Mouse (Mus musculus) limb, embryonic 13.5 days (tissue): ENCODE data around the gene Pde10a. TPM values are rescaled to one million over a fixed set of nuclear protein-coding genes. Genes with fewer than 3 reads are reported as not detected.

Experiments used
- ATAC-seq: fragments of 200-750 bp; cut with Nextera tagmentation; 2 replicates; pipeline ENCODE4 v1.8.0; 2017; ENCODE audit warnings: low read depth, moderate number of reproducible peaks, moderate TSS enrichment; ENCODE audit not compliant: low FRiP score
- H3K27ac ChIP-seq: fragments of 300-500 bp; sonication (generic); 2 replicates; pipeline ENCODE4 v1.5.1; 2015; ENCODE audit warnings: inconsistent platforms, mild to moderate bottlenecking, moderate library complexity
- H3K27me3 ChIP-seq: fragments of 300-500 bp; sonication (generic); 2 replicates; pipeline ENCODE4 v1.6.1; 2015; ENCODE audit warnings: mild to moderate bottlenecking, inconsistent platforms
- H3K36me3 ChIP-seq: fragments of 300-500 bp; sonication (generic); 2 replicates; pipeline ENCODE4 v1.6.1; 2015; ENCODE audit warnings: inconsistent platforms, mild to moderate bottlenecking, moderate library complexity
- H3K4me1 ChIP-seq: fragments of 300-500 bp; sonication (generic); 2 replicates; pipeline ENCODE4 v1.6.1; 2015; ENCODE audit warnings: inconsistent platforms
- H3K4me2 ChIP-seq: fragments of 300-500 bp; sonication (generic); replicated peaks from 2 replicates; pipeline ENCODE4 v1.6.1; 2015; ENCODE audit warnings: inconsistent platforms, mild to moderate bottlenecking, moderate library complexity
- H3K4me3 ChIP-seq: fragments of 300-500 bp; sonication (generic); 2 replicates; pipeline ENCODE4 v1.5.1; 2015; ENCODE audit warnings: moderate library complexity, mild to moderate bottlenecking, inconsistent platforms
- H3K9ac ChIP-seq: fragments of 300-500 bp; sonication (generic); 2 replicates; pipeline ENCODE4 v1.6.1; 2015; ENCODE audit warnings: mild to moderate bottlenecking, inconsistent platforms
- H3K9me3 ChIP-seq: fragments of 300-500 bp; sonication (generic); 2 replicates; pipeline ENCODE4 v1.6.1; 2016; ENCODE audit warnings: inconsistent platforms
- WGBS: fragments of 180-500 bp; shearing (Covaris S2); methylation state at CpG from one replicate; pipeline ENCODE4 v1.1.7; 2015; 5-methylcytosine and 5-hydroxymethylcytosine counted together
- polyA plus RNA-seq: library from polyadenylated mRNA; unstranded; fragments of >200 nt; fragmentation: Nextera tagmentation; extraction: Ambion mirVana; gene quantifications from 2 replicates; pipeline ENCODE4 v1.2.1, GENCODE M21; 2015

Gene Pde10a
- polyA plus RNA-seq, 1 experiment from 2014 or later = 2.4 TPM

- peaks cover 9% of the 10 kb centered on the region for H3K4me1 ChIP-seq
- no peak overlapping the region for H3K4me3 ChIP-seq
- no peak overlapping the region for H3K27ac ChIP-seq
- no peak overlapping the region for H3K4me2 ChIP-seq
- no peak for ATAC-seq
- 68% methylated on average over 2 of the region's 2 CpGs for WGBS
- no peaks in the 10 kb centered on the region for H3K27me3 ChIP-seq
- H3K36me3 ChIP-seq = peaks cover 8% of the 10 kb centered on the region
- H3K9ac ChIP-seq = no peak overlapping the region
- H3K9me3 ChIP-seq = no peaks in the 10 kb centered on the region
Observed at GRCm38 (mm10) chr17:8977271-8977670, 452.1 kb downstream of the Pde10a start.

- ATAC-seq = no peak
- 70% methylated on average over 2 of the region's 2 CpGs for WGBS
- peaks cover 11% of the 10 kb centered on the region for H3K4me1 ChIP-seq
- no peaks in the 10 kb centered on the region for H3K9me3 ChIP-seq
- H3K4me3 ChIP-seq = no peak overlapping the region
- H3K27me3 ChIP-seq = no peaks in the 10 kb centered on the region
- H3K36me3 ChIP-seq = peaks cover 8% of the 10 kb centered on the region
- H3K4me2 ChIP-seq = no peak overlapping the region
- H3K27ac ChIP-seq = no peak overlapping the region
- H3K9ac ChIP-seq = no peak overlapping the region
Observed at GRCm38 (mm10) chr17:8983576-8983975, 458.4 kb downstream of the Pde10a start.

- Histone ChIP-seq H3K4me2 (no peak overlapping the region), H3K27me3 (no peaks in the 10 kb centered on the region), H3K9ac (no peak overlapping the region), H3K4me1 (peaks cover 18% of the 10 kb centered on the region), H3K36me3 (peaks cover 8% of the 10 kb centered on the region), H3K27ac (no peak overlapping the region), H3K4me3 (no peak overlapping the region), H3K9me3 (no peaks in the 10 kb centered on the region)
- ATAC-seq = no peak
- WGBS = 77% methylated on average over 5 of the region's 5 CpGs
Observed at GRCm38 (mm10) chr17:8985714-8986113, 460.5 kb downstream of the Pde10a start.

- 82% methylated on average over 2 of the region's 2 CpGs for WGBS
- Histone ChIP-seq H3K9ac (no peak overlapping the region), H3K27ac (no peak overlapping the region), H3K4me2 (no peak overlapping the region), H3K36me3 (peaks cover 5% of the 10 kb centered on the region), H3K4me3 (no peak overlapping the region), H3K4me1 (peaks cover 18% of the 10 kb centered on the region), H3K27me3 (no peaks in the 10 kb centered on the region), H3K9me3 (no peaks in the 10 kb centered on the region)
- no peak for ATAC-seq
Observed at GRCm38 (mm10) chr17:8986551-8986950, 461.4 kb downstream of the Pde10a start.

- no peak overlapping the region for H3K27ac ChIP-seq
- no peak overlapping the region for H3K4me2 ChIP-seq
- WGBS = 74% methylated on average over 5 of the region's 5 CpGs
- H3K4me1 ChIP-seq = peaks cover 18% of the 10 kb centered on the region
- no peak overlapping the region for H3K4me3 ChIP-seq
- ATAC-seq = no peak
- no peaks in the 10 kb centered on the region for H3K27me3 ChIP-seq
- no peaks in the 10 kb centered on the region for H3K36me3 ChIP-seq
- H3K9ac ChIP-seq = no peak overlapping the region
- no peaks in the 10 kb centered on the region for H3K9me3 ChIP-seq
Observed at GRCm38 (mm10) chr17:8987369-8987768, 462.2 kb downstream of the Pde10a start.

- 4% methylated on average over 13 of the region's 13 CpGs for WGBS
- no peak within 1 kb of the TSS for H3K27ac ChIP-seq
- no peaks in the 10 kb centered on the region for H3K27me3 ChIP-seq
- no peaks in the 10 kb centered on the region for H3K36me3 ChIP-seq
- peaks cover 15% of the 10 kb centered on the region for H3K4me1 ChIP-seq
- peak within 1 kb of the TSS; percentile 32 for H3K4me3 ChIP-seq
- ATAC-seq = peak; percentile 34; the same call in 1 of the 2 replicates
- H3K4me2 ChIP-seq = peak within 1 kb of the TSS; percentile 61
- H3K9ac ChIP-seq = no peak within 1 kb of the TSS
- H3K9me3 ChIP-seq = no peaks in the 10 kb centered on the region
Observed at GRCm38 (mm10) chr17:8988119-8988807, 463.1 kb downstream of the Pde10a start, which contains the start of gene 1700010I14Rik. Gene 1700010I14Rik, plus strand, starts transcription at chr17:8988333.

GRCm38 (mm10) chr17:8991160-8991559, 466.0 kb downstream of the Pde10a start:
- 31% methylated on average over 8 of the region's 8 CpGs for WGBS
- H3K36me3 ChIP-seq = no peaks in the 10 kb centered on the region
- no peaks in the 10 kb centered on the region for H3K27me3 ChIP-seq
- peaks cover 15% of the 10 kb centered on the region for H3K4me1 ChIP-seq
- no peaks in the 10 kb centered on the region for H3K9me3 ChIP-seq
- ATAC-seq = no peak
- no peak overlapping the region for H3K27ac ChIP-seq
- no peak overlapping the region for H3K4me3 ChIP-seq
- no peak overlapping the region for H3K4me2 ChIP-seq
- no peak overlapping the region for H3K9ac ChIP-seq

- H3K27me3 ChIP-seq = no peaks in the 10 kb centered on the region
- ATAC-seq = no peak
- no peaks in the 10 kb centered on the region for H3K36me3 ChIP-seq
- H3K4me3 ChIP-seq = no peak overlapping the region
- H3K27ac ChIP-seq = no peak overlapping the region
- H3K9me3 ChIP-seq = no peaks in the 10 kb centered on the region
- H3K9ac ChIP-seq = no peak overlapping the region
- WGBS = 74% methylated on average over 1 of the region's 1 CpGs
- H3K4me2 ChIP-seq = no peak overlapping the region
- H3K4me1 ChIP-seq = no peaks in the 10 kb centered on the region
Observed at GRCm38 (mm10) chr17:8995344-8995743, 470.2 kb downstream of the Pde10a start.

- Histone ChIP-seq H3K36me3 (no peaks in the 10 kb centered on the region), H3K4me1 (no peaks in the 10 kb centered on the region), H3K4me2 (no peak overlapping the region), H3K27me3 (no peaks in the 10 kb centered on the region), H3K4me3 (no peak overlapping the region), H3K27ac (no peak overlapping the region), H3K9me3 (no peaks in the 10 kb centered on the region), H3K9ac (no peak overlapping the region)
- WGBS = 57% methylated on average over 4 of the region's 4 CpGs
- ATAC-seq = no peak
Observed at GRCm38 (mm10) chr17:9002438-9002837, 477.3 kb downstream of the Pde10a start.

- Histone ChIP-seq H3K9ac (no peak overlapping the region), H3K4me1 (no peaks in the 10 kb centered on the region), H3K27me3 (no peaks in the 10 kb centered on the region), H3K4me3 (no peak overlapping the region), H3K4me2 (no peak overlapping the region), H3K27ac (no peak overlapping the region), H3K9me3 (no peaks in the 10 kb centered on the region), H3K36me3 (no peaks in the 10 kb centered on the region)
- no peak for ATAC-seq
- 78% methylated on average over 4 of the region's 4 CpGs for WGBS
Observed at GRCm38 (mm10) chr17:9004516-9004915, 479.3 kb downstream of the Pde10a start.

- H3K4me3 ChIP-seq = no peak overlapping the region
- ATAC-seq = no peak
- H3K27ac ChIP-seq = no peak overlapping the region
- H3K4me2 ChIP-seq = no peak overlapping the region
- 0 out of 2 replicates have a peak, but pooled peaks cover 2% of the 10 kb centered on the region for H3K27me3 ChIP-seq
- H3K9ac ChIP-seq = no peak overlapping the region
- H3K9me3 ChIP-seq = no peaks in the 10 kb centered on the region
- no peaks in the 10 kb centered on the region for H3K4me1 ChIP-seq
- H3K36me3 ChIP-seq = no peaks in the 10 kb centered on the region
- WGBS = 36% methylated on average over 14 of the region's 14 CpGs
Observed at GRCm38 (mm10) chr17:9023198-9023942, 498.2 kb downstream of the Pde10a start.

GRCm38 (mm10) chr17:9030181-9030580, 505.0 kb downstream of the Pde10a start:
- Histone ChIP-seq H3K4me1 (0 out of 2 replicates have a peak, but pooled peaks cover 7% of the 10 kb centered on the region), H3K9me3 (no peaks in the 10 kb centered on the region), H3K27ac (no peak overlapping the region), H3K4me2 (no peak overlapping the region), H3K9ac (no peak overlapping the region), H3K4me3 (no peak overlapping the region), H3K27me3 (peaks cover 6% of the 10 kb centered on the region; the same call in 1 of the 2 replicates), H3K36me3 (no peaks in the 10 kb centered on the region)
- 52% methylated on average over 5 of the region's 5 CpGs for WGBS
- no peak for ATAC-seq
